Mouse (Mus musculus) heart, embryonic 14.5 days (tissue): Measurements from ENCODE around the gene Zfp111. TPM values are rescaled to one million over a fixed set of nuclear protein-coding genes. Genes with fewer than 3 reads are reported as not detected.

ENCODE experiments used
- ATAC-seq: fragments of 200-750 bp; cut with Nextera tagmentation; 2 replicates; pipeline ENCODE4 v1.8.0; 2017; ENCODE audit warnings: low read depth, moderate TSS enrichment; ENCODE audit not compliant: insufficient number of reproducible peaks, insufficient read depth, low FRiP score
- H3K27ac ChIP-seq, 2 experiments: fragments of 200-500 bp in 1 of 2; fragments of 300-500 bp in 1 of 2; sonication (generic) in 1 of 2; replicated peaks in 1 of 2; 2 replicates each; pipeline ENCODE4 v1.5.1; 2012 to 2014; ENCODE audit warnings: low read depth in 2 of 2, low read length in 2 of 2, control low read depth in 1 of 2, mild to moderate bottlenecking in 1 of 2, mixed read lengths in 1 of 2; ENCODE audit not compliant: control insufficient read depth in 1 of 2, insufficient read depth in 1 of 2
- H3K27me3 ChIP-seq: fragments of 300-500 bp; sonication (generic); 2 replicates; pipeline ENCODE4 v1.6.1; 2014; ENCODE audit warnings: mild to moderate bottlenecking, low read length, control low read depth; ENCODE audit not compliant: control insufficient read depth, insufficient read depth
- H3K36me3 ChIP-seq: fragments of 300-500 bp; sonication (generic); 2 replicates; pipeline ENCODE4 v1.6.1; 2014; ENCODE audit warnings: mild to moderate bottlenecking, control low read depth, low read length, mixed read lengths; ENCODE audit not compliant: control insufficient read depth, insufficient read depth
- H3K4me1 ChIP-seq, 2 experiments: fragments of 200-500 bp in 1 of 2; fragments of 300-500 bp in 1 of 2; sonication (generic) in 1 of 2; 2 replicates each; pipeline ENCODE4 v1.6.1; 2012 to 2014; ENCODE audit warnings: low read length in 2 of 2, control low read depth in 1 of 2, mixed read lengths in 1 of 2; ENCODE audit not compliant: control insufficient read depth in 2 of 2, insufficient read depth in 2 of 2
- H3K4me2 ChIP-seq: fragments of 300-500 bp; sonication (generic); 2 replicates; pipeline ENCODE4 v1.6.1; 2014; ENCODE audit warnings: mild to moderate bottlenecking, low read length
- H3K4me3 ChIP-seq, 2 experiments: fragments of 200-500 bp in 1 of 2; fragments of 300-500 bp in 1 of 2; sonication (generic) in 1 of 2; 2 replicates each; pipeline ENCODE4 v1.5.1; 2012 to 2014; ENCODE audit warnings: low read length in 2 of 2, mild to moderate bottlenecking in 2 of 2, control low read depth in 1 of 2, low read depth in 1 of 2, moderate library complexity in 1 of 2; ENCODE audit not compliant: control insufficient read depth in 1 of 2, insufficient read depth in 1 of 2
- H3K9ac ChIP-seq: fragments of 300-500 bp; sonication (generic); 2 replicates; pipeline ENCODE4 v1.6.1; 2014; ENCODE audit warnings: mild to moderate bottlenecking, low read length
- H3K9me3 ChIP-seq: fragments of 300-500 bp; sonication (generic); 2 replicates; pipeline ENCODE4 v1.6.1; 2016; ENCODE audit warnings: low read length, control low read depth; ENCODE audit not compliant: control insufficient read depth
- WGBS: fragments of 180-500 bp; shearing (Covaris S2); extraction: QIAGEN DNeasy Blood & Tissue Kit; methylation state at CpG from one replicate; pipeline ENCODE4 v1.1.7; 2014; 5-methylcytosine and 5-hydroxymethylcytosine counted together
- polyA plus RNA-seq: library from polyadenylated mRNA; unstranded; fragments of >200 nt; fragmentation: Nextera tagmentation; extraction: Ambion mirVana; gene quantifications from 2 replicates; pipeline ENCODE4 v1.2.1, GENCODE M21; 2014

The Zfp111 gene
- polyA plus RNA-seq, 1 experiment from 2014 or later, result 7.1 TPM

DNA sequence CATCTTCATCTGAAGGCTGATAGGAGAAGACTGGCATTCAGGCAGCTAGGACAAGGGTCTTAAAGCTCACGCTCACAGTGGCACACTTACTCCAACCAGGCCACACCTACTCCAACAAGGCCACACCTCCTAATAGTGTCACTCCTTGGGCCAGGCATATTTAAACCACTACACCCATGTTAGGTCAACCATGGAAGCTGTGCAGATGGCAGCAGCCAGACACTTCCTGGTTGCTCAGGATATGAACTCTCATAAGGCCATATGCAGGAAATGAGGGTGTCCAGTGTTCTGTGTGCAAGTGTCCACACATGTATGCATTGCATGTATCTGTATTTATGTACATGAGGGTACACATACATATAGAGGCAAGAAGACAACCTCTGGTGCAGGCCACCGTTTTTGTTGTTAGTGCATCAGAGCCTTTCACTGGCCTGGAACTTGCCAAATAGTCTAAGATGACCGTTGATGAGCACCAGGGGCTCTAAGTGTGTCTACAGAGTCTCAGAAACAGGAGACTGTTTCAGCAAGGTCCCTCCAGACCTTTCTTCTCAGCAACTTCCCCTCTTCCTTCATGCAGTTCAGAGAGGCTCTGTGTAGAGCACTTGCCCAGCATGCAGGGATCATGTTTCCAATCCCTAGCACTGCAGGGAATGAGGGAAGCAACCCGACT, 22.2 kb downstream of the Zfp111 start:
- H3K27ac ChIP-seq, result no peak overlapping the region
- no peak for ATAC-seq
- no peaks in the 10 kb centered on the region for H3K27me3 ChIP-seq
- 60% methylated on average over 4 of the region's 4 CpGs for WGBS
- peaks cover 4% of the 10 kb centered on the region; the same call in 1 of the 2 replicates for H3K36me3 ChIP-seq
- no peak overlapping the region for H3K4me2 ChIP-seq
- H3K4me1 ChIP-seq, result no peaks in the 10 kb centered on the region
- 0 out of 2 replicates have a peak, but pooled peaks cover 7% of the 10 kb centered on the region for H3K9me3 ChIP-seq
- no peak overlapping the region for H3K9ac ChIP-seq
- no peak overlapping the region for H3K4me3 ChIP-seq

DNA sequence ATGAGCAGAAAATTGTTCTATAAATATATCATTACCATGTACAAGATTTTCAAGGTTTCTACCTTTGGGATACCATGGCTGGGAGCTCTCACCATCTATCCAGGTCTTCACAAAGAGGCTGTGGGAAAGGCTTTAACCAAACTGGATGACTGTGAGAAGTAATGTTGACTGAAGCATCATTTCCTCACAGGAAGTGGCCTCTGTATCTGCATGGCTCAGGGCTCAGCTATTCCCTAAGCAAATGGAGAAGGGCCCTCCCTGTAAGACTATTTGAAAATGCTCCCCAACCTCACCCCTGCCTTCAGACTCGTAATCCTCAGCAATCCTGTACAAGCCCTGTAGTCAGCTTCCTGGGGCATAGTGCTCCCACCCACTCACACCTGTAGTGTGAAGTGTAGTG, 23.6 kb downstream of the Zfp111 start:
- no peak for ATAC-seq
- Histone ChIP-seq H3K27me3 (no peaks in the 10 kb centered on the region), H3K4me2 (no peak overlapping the region), H3K4me1 (no peaks in the 10 kb centered on the region), H3K9ac (no peak overlapping the region), H3K9me3 (no peaks in the 10 kb centered on the region), H3K4me3 (no peak overlapping the region), H3K36me3 (no peaks in the 10 kb centered on the region), H3K27ac (no peak overlapping the region)
- 67% methylated on average over 1 of the region's 1 CpGs for WGBS

DNA sequence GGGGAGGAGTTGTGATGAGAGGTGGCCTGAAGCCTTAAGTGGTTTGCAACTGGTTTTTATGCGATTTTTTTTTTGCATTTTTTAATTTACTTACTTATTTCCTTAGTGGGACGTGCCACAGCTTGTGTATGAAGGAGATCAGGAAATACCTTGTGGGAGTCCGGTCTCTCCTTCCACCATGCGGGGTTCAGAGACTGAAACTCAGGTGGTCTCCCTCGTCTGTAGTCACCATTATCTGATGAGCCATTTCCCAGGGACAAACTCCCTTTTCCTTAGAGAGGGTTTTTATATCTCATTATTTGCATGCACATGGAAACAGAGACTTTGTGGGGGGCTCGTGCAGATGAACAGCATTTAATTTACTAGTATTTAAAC, 35.9 kb downstream of the Zfp111 start:
- Histone ChIP-seq H3K9me3 (no peaks in the 10 kb centered on the region), H3K4me2 (peak overlapping the region; percentile 64), H3K9ac (peak overlapping the region; percentile 77), H3K36me3 (no peaks in the 10 kb centered on the region), H3K27me3 (no peaks in the 10 kb centered on the region), H3K4me3 (peak overlapping the region; percentile 63 to 88), H3K4me1 (peaks cover 2 to 6% of the 10 kb centered on the region in 2 experiments; a peak in 2 of 4 replicates), H3K27ac (0 out of 4 replicates have a peak overlapping the region, but pooled peaks of 1 of the 2 experiments have one; percentile 66)
- no peak for ATAC-seq
- 49% methylated on average over 6 of the region's 6 CpGs for WGBS

DNA sequence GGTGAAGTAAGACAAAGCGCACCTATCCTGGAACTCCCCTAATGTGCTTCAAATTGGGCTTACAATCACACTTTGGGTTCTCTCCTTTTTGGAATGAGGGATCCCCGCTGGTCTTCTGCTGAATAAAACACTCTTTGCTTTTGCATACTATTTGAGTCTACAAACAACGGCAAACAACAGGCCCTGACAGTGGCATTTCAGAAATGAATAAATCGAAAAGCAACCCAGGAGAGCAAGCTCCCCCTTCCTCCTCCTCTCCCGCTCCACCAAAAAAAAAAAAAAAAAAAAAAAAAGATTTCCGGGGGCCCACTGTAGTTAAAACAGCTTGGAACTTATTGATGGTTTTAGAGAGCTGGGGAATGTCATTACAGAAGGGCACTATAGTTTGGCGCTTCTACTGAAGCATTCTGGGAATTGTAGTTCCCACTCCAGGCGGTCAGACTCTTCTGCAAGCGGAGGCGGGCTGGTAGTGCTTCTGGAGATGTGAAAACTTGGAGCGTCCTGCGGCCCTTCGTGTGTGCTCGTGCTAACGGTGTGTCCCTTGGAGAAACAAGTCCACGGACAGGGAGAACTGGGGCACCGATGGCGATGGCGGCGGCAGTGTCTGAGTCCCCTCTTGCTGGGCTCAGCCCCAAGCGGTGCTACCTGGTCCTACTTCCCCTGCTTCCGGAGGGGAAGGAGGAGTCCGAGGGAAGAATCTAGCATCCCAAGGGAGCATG, 36.5 kb downstream of the Zfp111 start, which contains the start of gene Zfp114:
Zfp114 (plus strand) TSS at position 443 of the 719 bp plus-strand sequence.
- ATAC-seq, result peak; percentile 56; the same call in 1 of the 2 replicates
- no peaks in the 10 kb centered on the region for H3K9me3 ChIP-seq
- H3K27me3 ChIP-seq, result no peaks in the 10 kb centered on the region
- peak within 1 kb of the TSS; percentile 64 for H3K4me2 ChIP-seq
- peak within 1 kb of the TSS; percentile 77 for H3K9ac ChIP-seq
- H3K4me3 ChIP-seq, result peak within 1 kb of the TSS; percentile 63 to 88
- H3K4me1 ChIP-seq, result peaks cover 2 to 6% of the 10 kb centered on the region in 2 experiments; a peak in 2 of 4 replicates
- 12% methylated on average over 23 of the region's 23 CpGs for WGBS
- H3K36me3 ChIP-seq, result no peaks in the 10 kb centered on the region
- H3K27ac ChIP-seq, result peak within 1 kb of the TSS in 1 of 2 experiments; percentile 66; a peak in 1 of 4 replicates

DNA sequence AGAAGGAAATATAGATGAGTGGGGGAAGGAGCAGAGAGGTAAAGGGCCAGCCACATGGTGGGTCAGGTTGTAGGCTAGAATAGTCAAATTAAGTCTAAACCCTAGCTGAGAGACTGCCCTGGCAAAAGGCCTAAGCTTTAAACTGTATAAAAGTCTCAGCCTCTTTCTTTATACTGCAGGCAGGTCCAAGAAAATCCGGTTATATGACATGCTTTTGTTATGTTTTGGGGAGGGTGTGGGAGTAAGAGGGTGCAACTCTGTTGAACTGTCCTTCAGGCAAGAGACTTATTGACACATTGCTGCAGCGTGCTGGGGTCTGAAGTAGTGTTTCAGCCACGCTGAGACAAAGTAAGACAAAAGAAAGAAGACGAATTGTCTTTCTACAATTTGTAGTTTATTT, 39.1 kb downstream of the Zfp111 start:
- no peak for ATAC-seq

DNA sequence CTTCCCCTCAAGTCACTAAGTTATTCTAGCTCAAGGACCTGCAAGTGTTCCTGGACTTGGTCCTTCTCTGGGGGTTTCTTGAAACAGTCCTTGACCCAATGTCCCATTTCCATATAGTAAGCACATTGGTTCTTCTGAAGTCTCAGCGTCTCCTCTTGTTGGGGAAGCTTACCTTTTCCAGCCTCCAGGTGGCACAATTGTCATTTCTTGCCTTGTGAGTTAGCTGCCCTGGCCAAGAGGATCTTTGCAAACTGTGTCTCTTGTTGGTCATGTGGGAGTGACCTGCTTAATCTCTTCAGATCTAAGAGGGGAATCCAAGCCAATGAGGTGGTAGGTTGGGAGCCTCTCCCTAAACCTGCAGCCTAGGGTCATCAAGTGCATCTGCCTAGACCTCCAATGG, 58.0 kb downstream of the Zfp111 start:
- no peaks in the 10 kb centered on the region for H3K27me3 ChIP-seq
- WGBS, result 3% methylated on average over 1 of the region's 1 CpGs
- no peak overlapping the region for H3K27ac ChIP-seq

More for the DNA sequence above, 39.1 kb downstream of the Zfp111 start:
- Histone ChIP-seq H3K4me3 (no peak overlapping the region), H3K36me3 (no peaks in the 10 kb centered on the region), H3K27ac (no peak overlapping the region), H3K4me2 (no peak overlapping the region), H3K4me1 (no peaks in the 10 kb centered on the region), H3K9ac (no peak overlapping the region), H3K9me3 (no peaks in the 10 kb centered on the region), H3K27me3 (no peaks in the 10 kb centered on the region)
- 53% methylated on average over 4 of the region's 4 CpGs for WGBS

More for the DNA sequence above, 58.0 kb downstream of the Zfp111 start:
- no peak for ATAC-seq
- Histone ChIP-seq H3K4me2 (no peak overlapping the region), H3K36me3 (no peaks in the 10 kb centered on the region), H3K9me3 (peaks cover 3% of the 10 kb centered on the region; the same call in 1 of the 2 replicates), H3K4me1 (no peaks in the 10 kb centered on the region), H3K4me3 (no peak overlapping the region), H3K9ac (no peak overlapping the region)
